Mouse (Mus musculus): Measurements from ENCODE around the gene Rbm15. TPM values are rescaled to one million over a fixed set of nuclear protein-coding genes. Genes with fewer than 3 reads are reported as not detected.
A peak's percentile ranks its signal among the peaks of the same experiment; 100 is the strongest.

Gene Rbm15
- polyA plus RNA-seq, 1 experiment from 2014 or later = 6.8 TPM

GRCm38 (mm10) chr3:107355618-107356260, 22.3 kb upstream of the Rbm15 start:
- H3K36me3 ChIP-seq (replicated peaks) = no peaks in the 10 kb centered on the region
- no peaks in the 10 kb centered on the region for H3K9me3 ChIP-seq
- 89% methylated on average over 6 of the region's 6 CpGs for WGBS
- ATAC-seq (replicated peaks) = no peak
- H3K4me3 ChIP-seq = no peak overlapping the region
- H3K4me1 ChIP-seq = no peaks in the 10 kb centered on the region; the same call in 1 of the 2 replicates
- no peak overlapping the region for H3K27ac ChIP-seq
- H3K4me2 ChIP-seq = no peak overlapping the region
- no peaks in the 10 kb centered on the region; the same call in 1 of the 2 replicates for H3K27me3 ChIP-seq (replicated peaks)
- no peak overlapping the region for H3K9ac ChIP-seq

GRCm38 (mm10) chr3:107351706-107352105, 18.2 kb upstream of the Rbm15 start:
- H3K4me1 ChIP-seq = no peaks in the 10 kb centered on the region
- no peak overlapping the region for H3K4me3 ChIP-seq
- no peak overlapping the region for H3K9ac ChIP-seq
- H3K27me3 ChIP-seq (replicated peaks) = no peaks in the 10 kb centered on the region; the same call in 1 of the 2 replicates
- ATAC-seq (replicated peaks) = no peak
- no peaks in the 10 kb centered on the region for H3K9me3 ChIP-seq
- H3K27ac ChIP-seq = no peak overlapping the region
- WGBS = 69% methylated on average over 3 of the region's 3 CpGs
- H3K4me2 ChIP-seq = no peak overlapping the region
- no peaks in the 10 kb centered on the region for H3K36me3 ChIP-seq (replicated peaks)

- no peak overlapping the region for H3K4me2 ChIP-seq
- no peaks in the 10 kb centered on the region for H3K27me3 ChIP-seq (replicated peaks)
- no peaks in the 10 kb centered on the region for H3K4me1 ChIP-seq
- H3K36me3 ChIP-seq (replicated peaks) = no peaks in the 10 kb centered on the region
- H3K9me3 ChIP-seq = no peaks in the 10 kb centered on the region
- no peak overlapping the region for H3K4me3 ChIP-seq
- H3K9ac ChIP-seq = no peak overlapping the region
- 80% methylated on average over 3 of the region's 3 CpGs for WGBS
- no peak for ATAC-seq (replicated peaks)
- no peak overlapping the region for H3K27ac ChIP-seq
These were observed 15.5 kb upstream of the Rbm15 start for GRCm38 (mm10) chr3:107349006-107349405.

- H3K27ac ChIP-seq = no peak overlapping the region
- no peaks in the 10 kb centered on the region for H3K4me1 ChIP-seq
- no peaks in the 10 kb centered on the region for H3K27me3 ChIP-seq (replicated peaks)
- no peak overlapping the region for H3K4me2 ChIP-seq
- ATAC-seq (replicated peaks) = no peak
- H3K4me3 ChIP-seq = no peak overlapping the region
- no peaks in the 10 kb centered on the region for H3K36me3 ChIP-seq (replicated peaks)
- H3K9me3 ChIP-seq = no peaks in the 10 kb centered on the region
- no peak overlapping the region for H3K9ac ChIP-seq
- 50% methylated on average over 3 of the region's 3 CpGs for WGBS
These were observed 11.7 kb upstream of the Rbm15 start for GRCm38 (mm10) chr3:107345033-107345725.

- Histone ChIP-seq H3K27me3 (replicated peaks) (no peaks in the 10 kb centered on the region), H3K4me3 (no peak overlapping the region), H3K36me3 (replicated peaks) (no peaks in the 10 kb centered on the region), H3K9ac (no peak overlapping the region), H3K4me1 (no peaks in the 10 kb centered on the region), H3K27ac (no peak overlapping the region), H3K4me2 (no peak overlapping the region), H3K9me3 (no peaks in the 10 kb centered on the region)
- ATAC-seq (replicated peaks) = no peak
- 50% methylated on average over 3 of the region's 3 CpGs for WGBS
These were observed 10.5 kb upstream of the Rbm15 start for GRCm38 (mm10) chr3:107343971-107344370.

- 0 out of 2 replicates have a peak, but pooled peaks cover 4% of the 10 kb centered on the region for H3K36me3 ChIP-seq (replicated peaks)
- peak overlapping the region; percentile 88 for H3K27ac ChIP-seq
- H3K4me3 ChIP-seq = peak overlapping the region; percentile 78
- no peaks in the 10 kb centered on the region for H3K9me3 ChIP-seq
- 11% methylated on average over 12 of the region's 12 CpGs for WGBS
- H3K4me1 ChIP-seq = peaks cover 29% of the 10 kb centered on the region
- no peak for ATAC-seq (replicated peaks)
- H3K9ac ChIP-seq = peak overlapping the region; percentile 65
- no peaks in the 10 kb centered on the region for H3K27me3 ChIP-seq (replicated peaks)
- H3K4me2 ChIP-seq = peak overlapping the region; percentile 72
These were observed 895 bp upstream of the Rbm15 start for GRCm38 (mm10) chr3:107334202-107334934.

GRCm38 (mm10) chr3:107332960-107333380, 503 bp downstream of the Rbm15 start:
- 0% methylated on average over 37 of the region's 37 CpGs for WGBS
- Histone ChIP-seq H3K4me2 (peak overlapping the region; percentile 82; the same call in 1 of the 2 replicates), H3K36me3 (replicated peaks) (0 out of 2 replicates have a peak, but pooled peaks cover 4% of the 10 kb centered on the region), H3K27me3 (replicated peaks) (no peaks in the 10 kb centered on the region), H3K4me1 (peaks cover 38% of the 10 kb centered on the region), H3K4me3 (peak overlapping the region; percentile 78), H3K27ac (peak overlapping the region; percentile 88), H3K9ac (peak overlapping the region; percentile 77), H3K9me3 (no peaks in the 10 kb centered on the region)
- peak; percentile 98 for ATAC-seq (replicated peaks)

GRCm38 (mm10) chr3:107332127-107332959, 1.1 kb downstream of the Rbm15 start:
- Histone ChIP-seq H3K27me3 (replicated peaks) (no peaks in the 10 kb centered on the region), H3K36me3 (replicated peaks) (0 out of 2 replicates have a peak, but pooled peaks cover 4% of the 10 kb centered on the region), H3K4me3 (peak overlapping the region; percentile 78), H3K9me3 (no peaks in the 10 kb centered on the region), H3K27ac (peak overlapping the region; percentile 88), H3K4me1 (peaks cover 38% of the 10 kb centered on the region), H3K4me2 (peak overlapping the region; percentile 82), H3K9ac (peak overlapping the region; percentile 77)
- peak; percentile 1 for ATAC-seq (replicated peaks)
- under 1% methylated on average over 75 of the region's 75 CpGs for WGBS

- 0 out of 2 replicates have a peak, but pooled peaks cover 4% of the 10 kb centered on the region for H3K36me3 ChIP-seq (replicated peaks)
- WGBS = 25% methylated on average over 17 of the region's 17 CpGs
- no peaks in the 10 kb centered on the region for H3K27me3 ChIP-seq (replicated peaks)
- H3K4me1 ChIP-seq = peaks cover 38% of the 10 kb centered on the region
- peak overlapping the region; percentile 82 for H3K4me2 ChIP-seq
- H3K4me3 ChIP-seq = peak overlapping the region; percentile 78
- peak overlapping the region; percentile 88 for H3K27ac ChIP-seq
- no peak for ATAC-seq (replicated peaks)
- peak overlapping the region; percentile 77 for H3K9ac ChIP-seq
- no peaks in the 10 kb centered on the region for H3K9me3 ChIP-seq
These were observed 1.7 kb downstream of the Rbm15 start for GRCm38 (mm10) chr3:107331746-107332126.

GRCm38 (mm10) chr3:107330503-107331424, 2.7 kb downstream of the Rbm15 start:
- Histone ChIP-seq H3K4me3 (peak overlapping the region; percentile 78), H3K9ac (no peak overlapping the region), H3K4me2 (peak overlapping the region; percentile 82), H3K27ac (no peak overlapping the region), H3K9me3 (no peaks in the 10 kb centered on the region), H3K4me1 (peaks cover 42% of the 10 kb centered on the region), H3K27me3 (replicated peaks) (no peaks in the 10 kb centered on the region), H3K36me3 (replicated peaks) (0 out of 2 replicates have a peak, but pooled peaks cover 4% of the 10 kb centered on the region)
- whole genome bisulfite sequencing = 81% methylated on average over 28 of the region's 28 CpGs
- ATAC-seq (replicated peaks) = no peak

- H3K9ac ChIP-seq = no peak overlapping the region
- no peak overlapping the region for H3K4me3 ChIP-seq
- 0 out of 2 replicates have a peak, but pooled peaks cover 4% of the 10 kb centered on the region for H3K36me3 ChIP-seq (replicated peaks)
- no peaks in the 10 kb centered on the region for H3K27me3 ChIP-seq (replicated peaks)
- no peak for ATAC-seq (replicated peaks)
- H3K27ac ChIP-seq = no peak overlapping the region
- H3K4me2 ChIP-seq = no peak overlapping the region
- 95% methylated on average over 1 of the region's 1 CpGs for WGBS
- H3K4me1 ChIP-seq = peaks cover 62% of the 10 kb centered on the region
- no peaks in the 10 kb centered on the region for H3K9me3 ChIP-seq
These were observed 7.0 kb downstream of the Rbm15 start for GRCm38 (mm10) chr3:107326442-107326841.

Data from midbrain, embryonic 15.5 days (tissue).